Mouse (Mus musculus): ENCODE data around the gene Naa25.

DNA sequence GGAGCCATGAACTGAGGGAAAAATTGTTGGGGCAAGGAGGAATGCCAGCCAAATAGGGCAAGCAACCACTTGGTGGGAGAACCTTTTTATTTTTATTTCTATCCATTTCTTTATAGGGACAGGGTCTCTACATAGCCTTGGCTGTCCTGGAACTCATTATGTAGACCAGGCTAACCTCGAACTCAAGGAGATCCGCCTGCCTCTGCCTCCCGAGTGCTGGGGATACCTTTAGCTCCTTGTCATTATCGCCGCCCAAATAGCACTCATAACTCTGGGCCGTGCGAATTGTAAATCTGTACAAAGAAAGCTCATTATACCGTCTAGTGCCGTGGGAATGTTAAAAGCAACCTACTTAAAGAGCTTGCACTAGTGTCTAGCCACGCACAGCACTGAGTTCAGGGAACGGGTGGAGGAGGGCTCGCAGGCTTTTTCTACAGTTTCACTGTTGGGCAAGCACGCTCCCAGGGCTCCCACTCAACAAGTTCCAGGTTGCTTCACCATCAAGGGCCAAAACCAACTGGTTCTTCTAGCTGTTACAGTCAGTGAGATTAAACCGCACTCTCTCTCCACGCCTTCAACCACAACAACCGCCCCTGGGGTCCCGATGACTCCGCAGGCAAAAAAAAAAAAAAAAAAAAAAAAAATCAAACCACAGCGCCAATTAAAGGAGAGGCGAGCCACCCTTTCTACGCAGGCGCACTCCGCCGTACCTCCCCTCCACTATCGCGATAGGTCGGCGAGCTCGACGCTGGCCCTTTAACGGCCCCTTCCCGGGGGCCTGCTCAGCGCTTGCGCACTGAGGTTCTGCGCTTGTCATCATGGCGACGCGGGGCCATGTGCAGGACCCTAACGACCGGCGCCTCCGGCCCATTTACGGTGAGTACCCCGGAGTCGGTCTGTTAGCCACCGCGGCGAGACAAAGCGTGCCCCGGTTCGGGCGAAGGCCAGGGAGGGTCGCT, at the start of gene Naa25:
- TF ChIP-seq CTCF (conservative IDR thresholded peaks at IDR 0.05; ENCODE audit: low read length) (no peak), NANOG (IDR thresholded peaks at IDR 0.05; ENCODE audit: borderline replicate concordance, low read length) (no peak), POU5F1 (IDR thresholded peaks at IDR 0.05; ENCODE audit: borderline replicate concordance, low read length) (no peak)

Data from E14TG2a.4 (cell line).